Mouse (Mus musculus): ENCODE measurements around the gene Gp1bb. TPM values are rescaled to one million over a fixed set of nuclear protein-coding genes. Genes with fewer than 3 reads are reported as not detected.

Gp1bb gene
- total and polyA plus RNA-seq, 3 experiments: 0.11 to 0.20 TPM; not detected in 1

GRCm38 (mm10) chr16:18645329-18645728 is 23.1 kb upstream of the Gp1bb start:
- no peak overlapping the region for H3K4me3 ChIP-seq (ENCODE audit: low read depth, low read length)
- no peaks in the 10 kb centered on the region for H3K9me3 ChIP-seq (replicated peaks)
- peaks cover 24% of the 10 kb centered on the region for H3K27me3 ChIP-seq (ENCODE audit: insufficient read depth, low read length)
- DNase-seq (ENCODE audit: low spot score) (no peak), ATAC-seq (ENCODE audit: extremely low read depth, insufficient number of reproducible peaks, low FRiP score, poor library complexity, severe bottlenecking) (no peak)
- no peaks in the 10 kb centered on the region for H3K36me3 ChIP-seq (replicated peaks)
- TF ChIP-seq GATA2 (IDR thresholded peaks at IDR 0.05; ENCODE audit: borderline replicate concordance, low read depth, low read length): no peak
- TF ChIP-seq TAL1 (conservative IDR thresholded peaks at IDR 0.05; ENCODE audit: low read depth, low read length): no peak
- no peak for TF ChIP-seq CTCF (IDR thresholded peaks at IDR 0.05; ENCODE audit: low read depth, low read length)
- no peak for TF ChIP-seq POLR2AphosphoS5 (IDR thresholded peaks at IDR 0.05; ENCODE audit: insufficient replicate concordance, low read depth, low read length)
- no peak for TF ChIP-seq GATA1 (IDR thresholded peaks at IDR 0.05; ENCODE audit: borderline replicate concordance, low read length)
- no peaks in the 10 kb centered on the region for H3K4me1 ChIP-seq (ENCODE audit: insufficient read depth, low read depth, low read length)

DNA sequence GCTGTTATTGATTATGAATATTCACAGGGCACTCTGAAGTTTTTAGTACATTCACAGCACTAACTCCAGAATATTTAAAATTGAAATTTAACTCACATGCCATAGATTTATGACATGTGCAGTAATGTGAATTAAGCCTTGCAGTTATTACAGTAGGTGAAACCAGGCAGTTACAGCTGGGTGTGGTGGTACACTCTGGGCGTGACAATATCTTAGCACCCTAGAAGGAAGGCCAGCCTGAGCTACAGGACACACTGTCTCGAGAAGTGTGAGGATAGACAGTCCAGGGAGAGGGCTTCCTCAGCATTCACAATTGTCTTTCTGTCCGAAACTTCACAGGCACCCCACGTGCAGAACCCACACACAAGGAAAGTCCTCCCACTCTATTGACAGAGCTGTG is 22.3 kb upstream of the Gp1bb start:
- no peak for ATAC-seq (ENCODE audit: extremely low read depth, insufficient number of reproducible peaks, low FRiP score, poor library complexity, severe bottlenecking)
- Histone ChIP-seq H3K36me3 (replicated peaks) (no peaks in the 10 kb centered on the region), H3K4me3 (ENCODE audit: low read depth, low read length) (no peak overlapping the region), H3K27me3 (ENCODE audit: insufficient read depth, low read length) (peaks cover 24% of the 10 kb centered on the region), H3K4me1 (ENCODE audit: insufficient read depth, low read depth, low read length) (no peaks in the 10 kb centered on the region), H3K9me3 (replicated peaks) (no peaks in the 10 kb centered on the region)
- TF ChIP-seq GATA1 (IDR thresholded peaks at IDR 0.05; ENCODE audit: borderline replicate concordance, low read length) (no peak), TAL1 (conservative IDR thresholded peaks at IDR 0.05; ENCODE audit: low read depth, low read length) (no peak), GATA2 (IDR thresholded peaks at IDR 0.05; ENCODE audit: borderline replicate concordance, low read depth, low read length) (no peak), CTCF (IDR thresholded peaks at IDR 0.05; ENCODE audit: low read depth, low read length) (no peak), POLR2AphosphoS5 (IDR thresholded peaks at IDR 0.05; ENCODE audit: insufficient replicate concordance, low read depth, low read length) (no peak)
- no peak for DNase-seq (ENCODE audit: low spot score)

GRCm38 (mm10) chr16:18643406-18643998 is 21.3 kb upstream of the Gp1bb start:
- ATAC-seq (ENCODE audit: extremely low read depth, insufficient number of reproducible peaks, low FRiP score, poor library complexity, severe bottlenecking): no peak
- H3K4me3 ChIP-seq (ENCODE audit: low read depth, low read length): no peak overlapping the region
- TF ChIP-seq GATA1 (IDR thresholded peaks at IDR 0.05; ENCODE audit: borderline replicate concordance, low read length): no peak
- TF ChIP-seq CTCF (IDR thresholded peaks at IDR 0.05; ENCODE audit: low read depth, low read length): no peak
- no peak for TF ChIP-seq POLR2AphosphoS5 (IDR thresholded peaks at IDR 0.05; ENCODE audit: insufficient replicate concordance, low read depth, low read length)
- no peak for TF ChIP-seq TAL1 (conservative IDR thresholded peaks at IDR 0.05; ENCODE audit: low read depth, low read length)
- no peak for TF ChIP-seq GATA2 (IDR thresholded peaks at IDR 0.05; ENCODE audit: borderline replicate concordance, low read depth, low read length)
- H3K9me3 ChIP-seq (replicated peaks): no peaks in the 10 kb centered on the region
- H3K36me3 ChIP-seq (replicated peaks): no peaks in the 10 kb centered on the region
- no peaks in the 10 kb centered on the region for H3K4me1 ChIP-seq (ENCODE audit: insufficient read depth, low read depth, low read length)
- DNase-seq (ENCODE audit: low spot score): no peak
- peaks cover 26% of the 10 kb centered on the region for H3K27me3 ChIP-seq (ENCODE audit: insufficient read depth, low read length)

- H3K27me3 ChIP-seq (ENCODE audit: insufficient read depth, low read length): peaks cover 28% of the 10 kb centered on the region
- H3K9me3 ChIP-seq (replicated peaks): no peaks in the 10 kb centered on the region
- TF ChIP-seq GATA1 (IDR thresholded peaks at IDR 0.05; ENCODE audit: borderline replicate concordance, low read length) (no peak), CTCF (IDR thresholded peaks at IDR 0.05; ENCODE audit: low read depth, low read length) (no peak), GATA2 (IDR thresholded peaks at IDR 0.05; ENCODE audit: borderline replicate concordance, low read depth, low read length) (no peak), TAL1 (conservative IDR thresholded peaks at IDR 0.05; ENCODE audit: low read depth, low read length) (no peak), POLR2AphosphoS5 (IDR thresholded peaks at IDR 0.05; ENCODE audit: insufficient replicate concordance, low read depth, low read length) (no peak)
- H3K4me1 ChIP-seq (ENCODE audit: insufficient read depth, low read depth, low read length): no peaks in the 10 kb centered on the region
- no peaks in the 10 kb centered on the region for H3K36me3 ChIP-seq (replicated peaks)
- H3K4me3 ChIP-seq (ENCODE audit: low read depth, low read length): no peak overlapping the region
- no peak for ATAC-seq (ENCODE audit: extremely low read depth, insufficient number of reproducible peaks, low FRiP score, poor library complexity, severe bottlenecking)
- no peak for DNase-seq (ENCODE audit: low spot score)
These were observed 20.7 kb upstream of the Gp1bb start for GRCm38 (mm10) chr16:18642897-18643296.

DNA sequence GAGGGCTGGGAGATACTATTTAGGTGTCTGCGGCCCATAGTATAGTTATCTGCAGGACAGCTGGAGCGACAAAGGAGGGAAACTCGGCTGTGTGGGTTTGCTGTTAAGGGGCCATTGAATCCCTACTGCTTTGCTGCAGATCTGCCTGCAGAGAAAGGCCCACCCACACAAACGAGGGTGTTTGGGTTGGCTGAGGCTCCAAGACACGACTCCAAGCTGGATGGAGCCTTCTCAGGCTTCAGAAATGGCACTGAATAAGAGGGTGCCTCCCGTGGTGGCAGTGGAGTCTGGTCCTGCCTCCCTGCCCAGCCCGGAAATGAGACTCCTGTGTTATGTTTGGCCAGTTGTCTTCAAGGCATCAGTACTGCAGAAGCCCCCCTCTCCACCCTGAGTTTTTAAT is 20.1 kb upstream of the Gp1bb start:
- Histone ChIP-seq H3K4me3 (ENCODE audit: low read depth, low read length) (no peak overlapping the region), H3K9me3 (replicated peaks) (no peaks in the 10 kb centered on the region), H3K4me1 (ENCODE audit: insufficient read depth, low read depth, low read length) (no peaks in the 10 kb centered on the region), H3K27me3 (ENCODE audit: insufficient read depth, low read length) (peaks cover 28% of the 10 kb centered on the region), H3K36me3 (replicated peaks) (no peaks in the 10 kb centered on the region)
- ATAC-seq (ENCODE audit: extremely low read depth, insufficient number of reproducible peaks, low FRiP score, poor library complexity, severe bottlenecking) (no peak), DNase-seq (ENCODE audit: low spot score) (no peak)
- TF ChIP-seq CTCF (IDR thresholded peaks at IDR 0.05; ENCODE audit: low read depth, low read length) (no peak), GATA1 (IDR thresholded peaks at IDR 0.05; ENCODE audit: borderline replicate concordance, low read length) (no peak), POLR2AphosphoS5 (IDR thresholded peaks at IDR 0.05; ENCODE audit: insufficient replicate concordance, low read depth, low read length) (no peak), GATA2 (IDR thresholded peaks at IDR 0.05; ENCODE audit: borderline replicate concordance, low read depth, low read length) (no peak), TAL1 (conservative IDR thresholded peaks at IDR 0.05; ENCODE audit: low read depth, low read length) (no peak)

DNA sequence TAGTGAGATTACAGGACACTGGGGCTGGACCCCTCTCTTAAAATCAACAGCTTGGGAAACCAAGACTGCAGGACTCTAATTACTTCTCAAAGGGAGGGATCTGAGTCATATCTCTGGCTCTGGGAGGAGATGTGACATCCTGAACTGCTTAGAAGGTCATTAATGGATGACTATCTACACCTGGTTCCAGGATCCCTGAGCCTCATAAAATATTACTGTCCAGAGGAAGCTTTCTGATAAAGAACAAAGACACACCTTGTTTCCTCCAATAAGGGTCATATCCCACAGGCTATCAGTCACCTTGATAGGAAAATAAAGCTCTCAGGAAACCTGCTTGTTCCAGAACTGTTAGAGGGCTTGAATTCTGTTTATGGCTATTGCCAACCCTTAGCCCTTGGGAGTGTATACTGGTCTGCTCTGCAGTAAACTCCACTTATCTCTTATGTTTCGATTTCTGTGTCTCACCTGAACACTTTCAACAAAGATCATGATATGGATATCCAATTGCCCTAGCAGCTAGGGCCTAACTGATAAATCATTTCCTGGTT is 17.3 kb upstream of the Gp1bb start:
- ATAC-seq (ENCODE audit: extremely low read depth, insufficient number of reproducible peaks, low FRiP score, poor library complexity, severe bottlenecking) (no peak), DNase-seq (ENCODE audit: low spot score) (no peak)
- TF ChIP-seq CTCF (IDR thresholded peaks at IDR 0.05; ENCODE audit: low read depth, low read length) (no peak), GATA1 (IDR thresholded peaks at IDR 0.05; ENCODE audit: borderline replicate concordance, low read length) (no peak), POLR2AphosphoS5 (IDR thresholded peaks at IDR 0.05; ENCODE audit: insufficient replicate concordance, low read depth, low read length) (no peak), TAL1 (conservative IDR thresholded peaks at IDR 0.05; ENCODE audit: low read depth, low read length) (no peak), GATA2 (IDR thresholded peaks at IDR 0.05; ENCODE audit: borderline replicate concordance, low read depth, low read length) (no peak)
- no peaks in the 10 kb centered on the region for H3K4me1 ChIP-seq (ENCODE audit: insufficient read depth, low read depth, low read length)
- no peaks in the 10 kb centered on the region for H3K36me3 ChIP-seq (replicated peaks)
- H3K27me3 ChIP-seq (ENCODE audit: insufficient read depth, low read length): peaks cover 32% of the 10 kb centered on the region
- no peaks in the 10 kb centered on the region for H3K9me3 ChIP-seq (replicated peaks)
- H3K4me3 ChIP-seq (ENCODE audit: low read depth, low read length): no peak overlapping the region
